Comparison of ENCODE assay signal across 19 mouse cellular contexts in genomic region chr4:54929686-54930085, GRCm38 (mm10).
"Had no signal": no experiment of that assay in that cellular context is flagged by ENCODE, and none has a peak within 500 bp of the region (broad histone marks: within the 10 kb centered on the region; RNA-seq: fewer than 3 reads in every experiment).

No protein-coding gene starts in this region.

- ATAC-seq: midbrain, embryonic 16.5 days had no signal

- H3K27me3 ChIP-seq: midbrain, embryonic 12.5 days; neural tube, embryonic 13.5 days; neural tube, embryonic 15.5 days had no signal

- DNase-seq: lung, adult 18-20 months; lung, embryonic 14.5 days; lung, postnatal 10 days; lung, postnatal 4 days; midbrain, embryonic 14.5 days; retina, postnatal 1 day; right cerebral cortex, adult 18-20 months; right cerebral cortex, postnatal 25 days; right cerebral cortex, postnatal 4 days; spleen, adult 18-20 months; thymus, adult 18-20 months; thymus, postnatal 14 days; thymus, postnatal 36 days had no signal

- H3K9me3 ChIP-seq: midbrain, embryonic 10.5 days; midbrain, embryonic 12.5 days; neural tube, embryonic 13.5 days; neural tube, embryonic 15.5 days had no signal

- H3K4me2 ChIP-seq: lung, embryonic 14.5 days; midbrain, embryonic 12.5 days; neural tube, embryonic 13.5 days; neural tube, embryonic 15.5 days had no signal

- H3K27ac ChIP-seq: midbrain, embryonic 10.5 days; midbrain, embryonic 12.5 days; neural tube, embryonic 13.5 days; neural tube, embryonic 15.5 days had no signal

- H3K4me1 ChIP-seq: midbrain, embryonic 10.5 days; midbrain, embryonic 12.5 days; neural tube, embryonic 13.5 days; neural tube, embryonic 15.5 days had no signal

- H3K4me3 ChIP-seq: midbrain, embryonic 10.5 days; midbrain, embryonic 12.5 days; myocyte; neural tube, embryonic 13.5 days; neural tube, embryonic 15.5 days had no signal

- H3K36me3 ChIP-seq: midbrain, embryonic 10.5 days; midbrain, embryonic 12.5 days; neural tube, embryonic 13.5 days; neural tube, embryonic 15.5 days had no signal

- H3K9ac ChIP-seq: lung, embryonic 14.5 days; midbrain, embryonic 12.5 days; neural tube, embryonic 13.5 days; neural tube, embryonic 15.5 days had no signal
